Mouse (Mus musculus) lung, embryonic 14.5 days (tissue): ENCODE results near the gene Rgs11. TPM values are rescaled to one million over a fixed set of nuclear protein-coding genes. Genes with fewer than 3 reads are reported as not detected.

ENCODE experiments used
- ATAC-seq: fragments of 200-750 bp; cut with Nextera tagmentation; 2 replicates; pipeline ENCODE4 v1.8.0; 2017; ENCODE audit warnings: mild to moderate bottlenecking, moderate TSS enrichment, moderate library complexity; ENCODE audit not compliant: insufficient read depth
- DNase-seq: peaks from one replicate; pipeline ENCODE4 v3.0.0-alpha.2; 2015
- H3K27ac ChIP-seq: fragments of 300-500 bp; sonication (generic); 2 replicates; pipeline ENCODE4 v1.5.1; 2014; ENCODE audit warnings: low read depth, mild to moderate bottlenecking, moderate library complexity
- H3K27me3 ChIP-seq: fragments of 300-500 bp; sonication (generic); 2 replicates; pipeline ENCODE4 v1.6.1; 2014; ENCODE audit warnings: low read length, control low read depth; ENCODE audit not compliant: insufficient read depth
- H3K36me3 ChIP-seq: fragments of 300-500 bp; sonication (generic); 2 replicates; pipeline ENCODE4 v1.6.1; 2014; ENCODE audit warnings: control low read depth; ENCODE audit not compliant: insufficient read depth
- H3K4me1 ChIP-seq: fragments of 300-500 bp; sonication (generic); 2 replicates; pipeline ENCODE4 v1.6.1; 2014; ENCODE audit warnings: antibody characterized with exemption, control low read depth; ENCODE audit not compliant: insufficient read depth
- H3K4me2 ChIP-seq: fragments of 300-500 bp; sonication (generic); 2 replicates; pipeline ENCODE4 v1.6.1; 2014; ENCODE audit warnings: mild to moderate bottlenecking
- H3K4me3 ChIP-seq: fragments of 300-500 bp; sonication (generic); 2 replicates; pipeline ENCODE4 v1.5.1; 2014; ENCODE audit warnings: low read depth, low read length
- H3K9ac ChIP-seq: fragments of 300-500 bp; sonication (generic); 2 replicates; pipeline ENCODE4 v1.6.1; 2014
- H3K9me3 ChIP-seq: fragments of 300-500 bp; sonication (generic); 2 replicates; pipeline ENCODE4 v1.6.1; 2016; ENCODE audit warnings: low read depth, low read length, control low read depth
- CTCF ChIP-seq: IDR thresholded peaks from 2 replicates; pipeline ENCODE4 v1.5.1; 2016; ENCODE audit warnings: antibody characterized with exemption, low read depth
- whole genome bisulfite sequencing: fragments of 180-500 bp; shearing (Covaris S2); extraction: QIAGEN DNeasy Blood & Tissue Kit; methylation state at CpG from one replicate; pipeline ENCODE4 v1.1.7; 2014; 5-methylcytosine and 5-hydroxymethylcytosine counted together
- polyA plus RNA-seq: library from polyadenylated mRNA; unstranded; fragments of >200 nt; fragmentation: Nextera tagmentation; extraction: Ambion mirVana; gene quantifications from 2 replicates; pipeline ENCODE4 v1.2.1, GENCODE M21; 2014

The Rgs11 gene
- polyA plus RNA-seq, 1 experiment from 2014 or later: 11.9 TPM

DNA sequence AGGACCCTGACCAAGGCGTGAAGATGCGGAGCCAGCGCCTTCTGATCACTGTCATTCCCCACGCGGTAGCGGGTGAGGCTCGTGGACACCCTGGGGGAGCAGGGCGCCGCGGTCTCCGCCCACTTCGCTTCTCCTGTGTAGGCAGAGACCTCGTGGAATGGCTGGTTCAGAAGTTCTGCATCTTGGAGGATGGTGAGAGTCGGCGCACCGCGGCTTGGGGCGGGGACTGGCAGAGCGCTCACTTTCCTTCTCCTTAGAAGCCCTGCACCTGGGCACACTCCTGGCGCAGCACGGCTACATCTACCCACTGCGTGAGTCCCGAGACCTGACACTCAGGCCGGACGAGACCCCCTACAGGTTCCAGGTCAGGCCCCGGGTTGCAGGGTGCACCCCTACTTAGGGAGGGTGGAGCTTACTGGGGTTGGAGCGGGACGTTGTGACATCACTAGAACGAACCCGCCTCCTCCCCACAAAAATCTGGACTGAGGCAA lies 615 bp downstream of the Rgs11 start:
- Histone ChIP-seq H3K4me3 (peak overlapping the region; percentile 46), H3K27ac (no peak overlapping the region), H3K36me3 (no peaks in the 10 kb centered on the region; the same call in 1 of the 2 replicates), H3K9me3 (no peaks in the 10 kb centered on the region), H3K4me2 (peak overlapping the region; percentile 89), H3K4me1 (no peaks in the 10 kb centered on the region; the same call in 1 of the 2 replicates), H3K27me3 (peaks cover 52% of the 10 kb centered on the region), H3K9ac (peak overlapping the region; percentile 28; the same call in 1 of the 2 replicates)
- DNase-seq (peak; percentile 35), ATAC-seq (peak; percentile 12; the same call in 1 of the 2 replicates)
- no peak for TF ChIP-seq CTCF
- under 1% methylated on average over 30 of the region's 30 CpGs for WGBS

- Histone ChIP-seq H3K4me3 (no peak overlapping the region), H3K4me2 (no peak overlapping the region), H3K36me3 (no peaks in the 10 kb centered on the region), H3K27me3 (peaks cover 49% of the 10 kb centered on the region), H3K4me1 (no peaks in the 10 kb centered on the region; the same call in 1 of the 2 replicates), H3K27ac (no peak overlapping the region), H3K9me3 (no peaks in the 10 kb centered on the region), H3K9ac (no peak overlapping the region)
- WGBS: 29% methylated on average over 11 of the region's 11 CpGs
- ATAC-seq (no peak), DNase-seq (no peak)
- TF ChIP-seq CTCF: no peak
These were observed 2.0 kb downstream of the Rgs11 start for GRCm38 (mm10) chr17:26204766-26205165.

DNA sequence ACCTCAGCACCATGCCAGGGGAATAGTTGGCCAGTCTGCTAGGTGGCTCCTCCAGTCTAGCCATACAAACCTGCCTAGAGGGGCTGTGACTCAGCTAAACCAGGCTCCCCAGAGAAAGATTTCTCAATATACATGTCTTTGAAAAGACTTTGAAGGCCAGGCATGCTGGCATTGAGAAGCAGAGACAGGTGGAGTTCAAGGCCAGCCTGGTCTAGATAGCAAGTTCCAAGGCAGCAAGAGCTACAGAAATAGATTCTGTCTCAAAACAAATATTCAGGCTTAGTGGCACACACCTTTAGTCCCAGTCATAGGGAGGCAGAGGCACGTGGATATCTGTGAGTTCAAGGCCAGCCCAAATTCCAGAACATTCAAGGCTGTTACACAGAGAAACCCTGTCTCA lies 3.6 kb downstream of the Rgs11 start:
- no peak for TF ChIP-seq CTCF
- Histone ChIP-seq H3K9ac (no peak overlapping the region), H3K9me3 (no peaks in the 10 kb centered on the region), H3K4me3 (no peak overlapping the region), H3K4me1 (no peaks in the 10 kb centered on the region; the same call in 1 of the 2 replicates), H3K4me2 (no peak overlapping the region), H3K27ac (no peak overlapping the region), H3K27me3 (peaks cover 36% of the 10 kb centered on the region), H3K36me3 (no peaks in the 10 kb centered on the region)
- no peak for DNase-seq
- 48% methylated on average over 1 of the region's 1 CpGs for WGBS
- no peak for ATAC-seq

- 85% methylated on average over 12 of the region's 12 CpGs for WGBS
- TF ChIP-seq CTCF: no peak
These were observed 4.9 kb downstream of the Rgs11 start, which contains the start of gene Arhgdig for GRCm38 (mm10) chr17:26207686-26208085. Gene Arhgdig, minus strand, starts transcription at chr17:26207786.

DNA sequence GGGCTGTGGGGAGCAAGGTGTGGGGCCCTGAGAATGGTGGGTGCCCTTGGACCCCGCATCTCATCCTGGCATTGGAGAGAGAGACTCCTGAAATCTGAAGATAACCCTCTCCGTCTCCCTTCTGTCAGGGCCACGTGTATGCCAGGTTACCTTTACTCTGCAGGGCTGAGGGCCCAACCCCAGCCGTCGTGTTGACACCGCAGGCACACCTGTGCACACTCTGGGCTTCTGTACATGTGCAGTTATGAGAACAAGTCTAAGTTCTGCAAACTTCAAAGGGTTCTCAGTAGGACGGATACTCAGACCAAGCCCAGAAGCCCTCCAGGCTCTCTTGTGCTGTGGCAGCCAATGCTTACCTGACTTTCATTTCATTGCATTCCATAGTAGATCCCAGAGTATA lies 9.5 kb downstream of the Rgs11 start:
- no peaks in the 10 kb centered on the region for H3K27me3 ChIP-seq
- no peaks in the 10 kb centered on the region for H3K9me3 ChIP-seq
- H3K27ac ChIP-seq: no peak overlapping the region
- 80% methylated on average over 7 of the region's 7 CpGs for WGBS
- TF ChIP-seq CTCF: no peak
- ATAC-seq (no peak; the same call in 1 of the 2 replicates), DNase-seq (no peak)
- no peak overlapping the region for H3K4me3 ChIP-seq
- H3K4me1 ChIP-seq: no peaks in the 10 kb centered on the region
- no peak overlapping the region for H3K9ac ChIP-seq
- no peaks in the 10 kb centered on the region for H3K36me3 ChIP-seq
- no peak overlapping the region for H3K4me2 ChIP-seq

More at GRCm38 (mm10) chr17:26207686-26208085, 4.9 kb downstream of the Rgs11 start, which contains the start of gene Arhgdig:
- DNase-seq (no peak), ATAC-seq (no peak)
- Histone ChIP-seq H3K4me1 (no peaks in the 10 kb centered on the region), H3K4me3 (no peak within 1 kb of the TSS), H3K9me3 (no peaks in the 10 kb centered on the region), H3K27ac (no peak within 1 kb of the TSS), H3K4me2 (no peak within 1 kb of the TSS), H3K36me3 (no peaks in the 10 kb centered on the region), H3K9ac (no peak within 1 kb of the TSS), H3K27me3 (peaks cover 23% of the 10 kb centered on the region)

- H3K27me3 ChIP-seq: no peaks in the 10 kb centered on the region
- DNase-seq (no peak), ATAC-seq (no peak)
- no peak overlapping the region for H3K4me2 ChIP-seq
- no peaks in the 10 kb centered on the region for H3K9me3 ChIP-seq
- H3K36me3 ChIP-seq: no peaks in the 10 kb centered on the region
- WGBS: 80% methylated on average over 11 of the region's 11 CpGs
- H3K4me3 ChIP-seq: no peak overlapping the region
- no peaks in the 10 kb centered on the region for H3K4me1 ChIP-seq
- no peak overlapping the region for H3K9ac ChIP-seq
- no peak overlapping the region for H3K27ac ChIP-seq
- TF ChIP-seq CTCF: no peak
These were observed 9.9 kb downstream of the Rgs11 start for GRCm38 (mm10) chr17:26212681-26213080.

DNA sequence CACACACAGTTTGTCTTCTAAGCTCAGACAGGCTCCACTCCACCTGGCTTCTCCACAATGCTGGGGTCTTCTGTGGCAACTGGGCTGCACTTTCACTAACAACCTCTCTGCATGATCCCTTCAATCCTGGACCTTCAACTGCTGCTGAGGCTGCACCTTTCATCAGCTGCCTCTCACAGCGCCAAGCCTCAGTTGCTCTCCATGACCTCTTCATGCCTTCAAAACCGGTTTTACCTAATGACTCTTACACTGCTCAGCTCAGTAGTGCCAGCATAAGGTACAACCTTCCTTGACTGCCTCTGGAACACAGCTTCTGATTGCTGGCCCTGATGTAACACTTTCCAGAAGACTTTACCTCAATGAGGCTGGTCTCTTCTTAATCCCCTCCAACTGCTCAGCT lies 18.8 kb downstream of the Rgs11 start:
- no peak overlapping the region for H3K27ac ChIP-seq
- no peaks in the 10 kb centered on the region for H3K4me1 ChIP-seq
- no peaks in the 10 kb centered on the region for H3K9me3 ChIP-seq
- TF ChIP-seq CTCF: no peak
- H3K4me2 ChIP-seq: no peak overlapping the region
- H3K36me3 ChIP-seq: no peaks in the 10 kb centered on the region
- DNase-seq (no peak), ATAC-seq (no peak)
- no peaks in the 10 kb centered on the region for H3K27me3 ChIP-seq
- no peak overlapping the region for H3K4me3 ChIP-seq
- no peak overlapping the region for H3K9ac ChIP-seq
- 55% methylated on average over 2 of the region's 2 CpGs for WGBS
